Mouse (Mus musculus) neural tube, embryonic 13.5 days (tissue): Measurements from ENCODE around the gene Lrrc30. TPM values are rescaled to one million over a fixed set of nuclear protein-coding genes. Genes with fewer than 3 reads are reported as not detected.

Experiments used
- ATAC-seq: fragments of 200-750 bp; cut with Nextera tagmentation; 2 replicates; pipeline ENCODE4 v1.8.0; 2017; ENCODE audit warnings: low read depth, mild to moderate bottlenecking, moderate TSS enrichment, moderate library complexity
- H3K27ac ChIP-seq: fragments of 300-500 bp; sonication (generic); replicated peaks from 2 replicates; pipeline ENCODE4 v1.5.1; 2015; ENCODE audit warnings: moderate library complexity, mild to moderate bottlenecking, inconsistent platforms
- H3K27me3 ChIP-seq: fragments of 300-500 bp; sonication (generic); 2 replicates; pipeline ENCODE4 v1.6.1; 2015; ENCODE audit warnings: mild to moderate bottlenecking, inconsistent platforms
- H3K36me3 ChIP-seq: fragments of 300-500 bp; sonication (generic); 2 replicates; pipeline ENCODE4 v1.6.1; 2015; ENCODE audit warnings: mild to moderate bottlenecking, inconsistent platforms
- H3K4me1 ChIP-seq: fragments of 300-500 bp; sonication (generic); replicated peaks from 2 replicates; pipeline ENCODE4 v1.6.1; 2015; ENCODE audit warnings: inconsistent platforms
- H3K4me2 ChIP-seq: fragments of 300-500 bp; sonication (generic); 2 replicates; pipeline ENCODE4 v1.6.1; 2015; ENCODE audit warnings: inconsistent platforms, mild to moderate bottlenecking, moderate library complexity
- H3K4me3 ChIP-seq: fragments of 300-500 bp; sonication (generic); 2 replicates; pipeline ENCODE4 v1.5.1; 2015; ENCODE audit warnings: mild to moderate bottlenecking, inconsistent platforms
- H3K9ac ChIP-seq: fragments of 300-500 bp; sonication (generic); 2 replicates; pipeline ENCODE4 v1.6.1; 2015; ENCODE audit warnings: moderate library complexity, mild to moderate bottlenecking, inconsistent platforms
- H3K9me3 ChIP-seq: fragments of 300-500 bp; sonication (generic); 2 replicates; pipeline ENCODE4 v1.6.1; 2016; ENCODE audit warnings: inconsistent platforms
- WGBS: fragments of 180-500 bp; shearing (Covaris S2); methylation state at CpG from one replicate; pipeline ENCODE4 v1.1.7; 2015; 5-methylcytosine and 5-hydroxymethylcytosine counted together
- polyA plus RNA-seq: library from polyadenylated mRNA; unstranded; fragments of >200 nt; fragmentation: Nextera tagmentation; extraction: Ambion mirVana; gene quantifications from 2 replicates; pipeline ENCODE4 v1.2.1, GENCODE M21; 2015

The Lrrc30 gene
- not detected in 2 replicates for polyA plus RNA-seq

GRCm38 (mm10) chr17:67632676-67633339 lies at the start of gene Lrrc30:
Gene Lrrc30 (minus strand): TSS chr17:67632723.
- ATAC-seq = no peak
- 84% methylated on average over 13 of the region's 13 CpGs for WGBS

GRCm38 (mm10) chr17:67681084-67681483 lies 48.6 kb upstream of the Lrrc30 start:
- H3K4me1 ChIP-seq = 0 out of 2 replicates have a peak, but pooled peaks cover 3% of the 10 kb centered on the region
- H3K9ac ChIP-seq = no peak overlapping the region
- WGBS = 48% methylated on average over 6 of the region's 6 CpGs

More at GRCm38 (mm10) chr17:67632676-67633339, at the start of gene Lrrc30:
- Histone ChIP-seq H3K4me3 (no peak within 1 kb of the TSS), H3K4me2 (no peak within 1 kb of the TSS), H3K36me3 (no peaks in the 10 kb centered on the region), H3K27ac (no peak within 1 kb of the TSS), H3K9ac (no peak within 1 kb of the TSS), H3K4me1 (peaks cover 15% of the 10 kb centered on the region), H3K9me3 (no peaks in the 10 kb centered on the region), H3K27me3 (no peaks in the 10 kb centered on the region)

DNA sequence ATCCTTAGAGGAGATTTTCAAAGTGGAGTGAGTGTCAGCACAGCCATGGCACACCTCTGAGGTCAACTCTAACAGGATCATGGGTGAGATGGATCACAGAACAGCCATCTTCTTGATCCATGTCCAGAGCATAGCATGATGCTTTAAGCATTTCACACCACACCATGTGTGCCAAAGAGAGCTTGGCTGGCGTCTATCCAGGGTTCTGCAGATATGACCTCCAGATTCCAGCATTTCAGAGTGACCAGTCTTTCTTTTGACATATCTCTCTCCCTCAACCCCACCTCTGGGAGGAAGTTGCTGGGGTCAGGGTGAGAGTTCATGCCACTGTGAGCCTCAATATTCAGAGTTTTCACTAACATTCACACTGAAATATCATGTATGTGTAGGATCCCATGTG lies 46.1 kb upstream of the Lrrc30 start:
- WGBS = 97% methylated on average over 1 of the region's 1 CpGs
- Histone ChIP-seq H3K9me3 (no peaks in the 10 kb centered on the region), H3K4me3 (no peak overlapping the region), H3K27me3 (no peaks in the 10 kb centered on the region), H3K27ac (no peak overlapping the region), H3K4me2 (no peak overlapping the region), H3K36me3 (no peaks in the 10 kb centered on the region), H3K4me1 (no peaks in the 10 kb centered on the region), H3K9ac (no peak overlapping the region)
- ATAC-seq = no peak

More at GRCm38 (mm10) chr17:67681084-67681483, 48.6 kb upstream of the Lrrc30 start:
- H3K27me3 ChIP-seq = no peaks in the 10 kb centered on the region
- ATAC-seq = no peak
- H3K27ac ChIP-seq = no peak overlapping the region
- no peak overlapping the region for H3K4me2 ChIP-seq
- no peak overlapping the region for H3K4me3 ChIP-seq
- no peaks in the 10 kb centered on the region for H3K36me3 ChIP-seq
- H3K9me3 ChIP-seq = no peaks in the 10 kb centered on the region

- Histone ChIP-seq H3K4me1 (no peaks in the 10 kb centered on the region), H3K27ac (no peak overlapping the region), H3K36me3 (no peaks in the 10 kb centered on the region), H3K9ac (no peak overlapping the region), H3K9me3 (no peaks in the 10 kb centered on the region), H3K4me3 (no peak overlapping the region), H3K4me2 (no peak overlapping the region), H3K27me3 (peaks cover 2% of the 10 kb centered on the region; the same call in 1 of the 2 replicates)
- 11% methylated on average over 3 of the region's 3 CpGs for WGBS
- ATAC-seq = peak; percentile 47; the same call in 1 of the 2 replicates
Measured at GRCm38 (mm10) chr17:67667981-67668380, 35.5 kb upstream of the Lrrc30 start.

- no peak overlapping the region for H3K4me2 ChIP-seq
- H3K27ac ChIP-seq = no peak overlapping the region
- H3K4me3 ChIP-seq = no peak overlapping the region
- no peak overlapping the region for H3K9ac ChIP-seq
- no peaks in the 10 kb centered on the region for H3K4me1 ChIP-seq
- WGBS = 73% methylated on average over 5 of the region's 5 CpGs
- no peak for ATAC-seq
- peaks cover 2% of the 10 kb centered on the region; the same call in 1 of the 2 replicates for H3K27me3 ChIP-seq
- no peaks in the 10 kb centered on the region for H3K9me3 ChIP-seq
- H3K36me3 ChIP-seq = no peaks in the 10 kb centered on the region
Measured at GRCm38 (mm10) chr17:67666981-67667380, 34.5 kb upstream of the Lrrc30 start.

GRCm38 (mm10) chr17:67664299-67664698 lies 31.8 kb upstream of the Lrrc30 start:
- no peaks in the 10 kb centered on the region for H3K4me1 ChIP-seq
- WGBS = 77% methylated on average over 3 of the region's 3 CpGs

GRCm38 (mm10) chr17:67651506-67651905 lies 19.0 kb upstream of the Lrrc30 start:
- Histone ChIP-seq H3K4me1 (no peaks in the 10 kb centered on the region), H3K27me3 (no peaks in the 10 kb centered on the region), H3K4me3 (no peak overlapping the region), H3K9me3 (no peaks in the 10 kb centered on the region), H3K27ac (no peak overlapping the region), H3K9ac (no peak overlapping the region), H3K36me3 (no peaks in the 10 kb centered on the region), H3K4me2 (no peak overlapping the region)
- no peak for ATAC-seq
- 16% methylated on average over 4 of the region's 4 CpGs for WGBS

More at GRCm38 (mm10) chr17:67664299-67664698, 31.8 kb upstream of the Lrrc30 start:
- ATAC-seq = no peak
- Histone ChIP-seq H3K4me3 (no peak overlapping the region), H3K27ac (no peak overlapping the region), H3K9ac (no peak overlapping the region), H3K9me3 (no peaks in the 10 kb centered on the region), H3K27me3 (peaks cover 2% of the 10 kb centered on the region; the same call in 1 of the 2 replicates), H3K4me2 (no peak overlapping the region), H3K36me3 (no peaks in the 10 kb centered on the region)

GRCm38 (mm10) chr17:67641627-67642026 lies 9.1 kb upstream of the Lrrc30 start:
- no peak overlapping the region for H3K9ac ChIP-seq
- H3K4me2 ChIP-seq = no peak overlapping the region
- no peaks in the 10 kb centered on the region for H3K27me3 ChIP-seq
- H3K9me3 ChIP-seq = 0 out of 2 replicates have a peak, but pooled peaks cover 3% of the 10 kb centered on the region
- no peaks in the 10 kb centered on the region for H3K36me3 ChIP-seq
- H3K4me3 ChIP-seq = no peak overlapping the region
- H3K4me1 ChIP-seq = no peaks in the 10 kb centered on the region
- H3K27ac ChIP-seq = no peak overlapping the region
- ATAC-seq = no peak

GRCm38 (mm10) chr17:67638119-67638810 lies 5.7 kb upstream of the Lrrc30 start:
- no peaks in the 10 kb centered on the region for H3K36me3 ChIP-seq
- ATAC-seq = no peak
- H3K4me2 ChIP-seq = no peak overlapping the region
- H3K9me3 ChIP-seq = no peaks in the 10 kb centered on the region
- no peak overlapping the region for H3K27ac ChIP-seq
- H3K27me3 ChIP-seq = no peaks in the 10 kb centered on the region
- H3K4me1 ChIP-seq = no peaks in the 10 kb centered on the region
- no peak overlapping the region for H3K4me3 ChIP-seq
- H3K9ac ChIP-seq = no peak overlapping the region
- WGBS = 79% methylated on average over 10 of the region's 10 CpGs

DNA sequence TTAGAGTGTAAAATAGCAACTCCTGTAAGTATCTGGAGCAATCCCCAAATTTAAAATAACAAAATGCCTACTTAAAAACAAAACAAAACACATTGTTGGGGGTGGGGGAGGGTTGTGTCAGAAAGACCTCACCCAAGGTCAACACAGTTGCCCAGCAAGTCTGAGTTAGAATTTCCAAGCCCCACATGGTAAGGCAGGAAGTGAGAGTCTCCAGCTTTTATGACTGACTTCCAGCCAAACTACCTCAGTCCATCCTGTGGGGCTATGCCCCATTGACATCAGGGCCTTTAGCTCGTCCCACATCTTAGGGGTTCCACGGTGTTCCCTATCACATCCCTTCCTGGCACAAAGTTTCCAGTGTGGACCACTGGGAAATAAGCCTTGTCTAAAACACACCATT lies 4.4 kb upstream of the Lrrc30 start:
- H3K4me1 ChIP-seq = no peaks in the 10 kb centered on the region
- no peak overlapping the region for H3K27ac ChIP-seq
- 81% methylated on average over 2 of the region's 2 CpGs for WGBS
- H3K9ac ChIP-seq = no peak overlapping the region
- no peak overlapping the region for H3K4me2 ChIP-seq
- no peaks in the 10 kb centered on the region for H3K9me3 ChIP-seq
- H3K4me3 ChIP-seq = no peak overlapping the region
- H3K36me3 ChIP-seq = no peaks in the 10 kb centered on the region
- H3K27me3 ChIP-seq = no peaks in the 10 kb centered on the region
- ATAC-seq = no peak

DNA sequence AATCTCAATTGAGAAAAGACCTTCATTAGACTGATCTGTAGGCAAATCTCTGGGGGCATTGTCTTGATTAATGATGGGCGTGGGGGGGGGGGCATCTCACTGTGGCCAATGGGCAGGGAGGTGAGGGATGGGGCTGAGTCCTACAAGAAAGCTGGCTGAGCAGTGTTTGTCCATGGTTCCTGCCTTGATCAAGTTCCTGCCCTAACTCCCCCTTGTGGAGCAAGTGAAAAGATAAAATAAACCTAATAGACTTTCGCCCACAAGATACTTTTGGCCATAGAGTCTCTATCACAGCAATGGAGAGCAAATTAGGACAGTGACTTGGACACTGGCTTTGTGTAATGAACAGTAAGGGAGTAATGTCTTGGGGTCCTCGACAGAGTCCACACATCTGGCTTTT lies 3.8 kb upstream of the Lrrc30 start:
- Histone ChIP-seq H3K9me3 (no peaks in the 10 kb centered on the region), H3K4me2 (no peak overlapping the region), H3K4me3 (no peak overlapping the region), H3K4me1 (no peaks in the 10 kb centered on the region), H3K9ac (no peak overlapping the region), H3K36me3 (no peaks in the 10 kb centered on the region), H3K27ac (no peak overlapping the region), H3K27me3 (no peaks in the 10 kb centered on the region)
- 82% methylated on average over 3 of the region's 3 CpGs for WGBS
- ATAC-seq = no peak

- Histone ChIP-seq H3K9ac (no peak overlapping the region), H3K27me3 (no peaks in the 10 kb centered on the region), H3K4me3 (no peak overlapping the region), H3K36me3 (no peaks in the 10 kb centered on the region), H3K4me1 (peaks cover 15% of the 10 kb centered on the region), H3K9me3 (no peaks in the 10 kb centered on the region), H3K27ac (no peak overlapping the region), H3K4me2 (no peak overlapping the region)
- WGBS = 22% methylated on average over 3 of the region's 3 CpGs
- no peak for ATAC-seq
Measured at GRCm38 (mm10) chr17:67629746-67630145, 2.8 kb downstream of the Lrrc30 start.
